Mouse (Mus musculus): ENCODE measurements at regions not wholly inside any gene's neighbourhood (a gene's known extent, or its start where the extent isn't known, plus 50 kb on each side); places are given as distances from the start of the nearest gene placed in this dataset.

- no peak for DNase-seq (ENCODE audit: low spot score)
Observed at GRCm38 (mm10) chr11:31282136-31282535, 87.7 kb downstream of the Stc2 start.

- DNase-seq (ENCODE audit: low spot score), result peak; percentile 22
Observed at GRCm38 (mm10) chr11:31248467-31248866, 66.2 kb upstream of the Gm17332 start.
